Mouse (Mus musculus) spleen, adult 12 weeks (tissue): ENCODE measurements around the gene Ifitm3.

Source experiments
- DNase-seq: peaks from one replicate; pipeline ENCODE4 v3.0.0; 2022; ENCODE audit warnings: low spot score

The Ifitm3 gene

GRCm38 (mm10) chr7:140962733-140963132 lies 47.8 kb downstream of the Ifitm3 start:
- no peak for DNase-seq

- no peak for DNase-seq
Observed at GRCm38 (mm10) chr7:140961416-140961815, 49.2 kb downstream of the Ifitm3 start.

GRCm38 (mm10) chr7:140960026-140960425 lies 50.5 kb downstream of the Ifitm3 start:
- no peak for DNase-seq
